Mouse (Mus musculus): ENCODE measurements at regions not wholly inside any gene's neighbourhood (a gene's known extent, or its start where the extent isn't known, plus 50 kb on each side); places are given as distances from the start of the nearest gene placed in this dataset.
A peak's percentile ranks its signal among the peaks of the same experiment; 100 is the strongest.

GRCm38 (mm10) chr13:114672411-114672810, 145.6 kb upstream of the Mocs2 start:
- in situ Hi-C loops (cut with MboI; ENCODE audit: low pct_unique_long_range_greater_than_20kb), result no loop called here
- no peak for TF ChIP-seq CTCF (IDR thresholded peaks at IDR 0.05)
- ATAC-seq, result no peak
- ChIA-PET CTCF (no interaction called here), POLR2A (no interaction called here)
- H3K27me3 ChIP-seq, result no peaks in the 10 kb centered on the region
- DNase-seq (ENCODE audit: low read depth, low spot score), result no peak

DNA sequence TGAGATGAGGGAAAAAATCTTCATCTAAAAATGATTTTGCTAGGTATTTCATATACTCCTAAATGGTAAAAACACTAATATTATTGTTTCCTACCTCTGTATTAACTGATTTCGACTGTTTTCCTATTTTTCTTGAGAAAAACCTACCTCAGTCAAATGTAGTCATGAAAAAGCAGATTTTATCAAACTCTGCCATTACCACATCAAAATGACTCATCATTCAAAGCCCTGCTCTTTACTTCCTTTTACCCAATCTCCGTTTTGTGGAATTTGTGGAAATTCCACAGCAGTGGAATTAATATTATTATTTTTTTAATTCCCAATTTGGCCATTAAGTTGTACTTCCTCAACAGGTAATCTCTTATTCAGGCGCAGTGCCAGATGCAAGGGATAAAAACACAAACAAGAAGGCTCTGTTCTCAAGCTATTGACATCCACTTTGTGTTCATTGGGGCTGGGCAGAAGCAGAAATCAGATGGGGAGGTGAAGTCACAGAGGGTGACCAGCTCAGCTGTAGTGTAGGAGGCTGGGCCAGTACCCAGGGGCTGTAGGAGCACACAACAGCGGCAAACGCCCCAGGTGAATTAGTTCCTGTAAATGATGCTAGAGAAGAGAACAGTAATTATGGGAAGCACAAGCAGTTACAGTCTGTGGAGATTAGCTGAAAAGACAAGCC, 138.2 kb upstream of the Mocs2 start:
- ChIA-PET POLR2A (interaction anchor here (1.4 to 5.6 kb wide), 3 partner anchors 219 to 226 kb away, joined by 5 to 49 read pairs (median 7); partner anchors contain the start of gene Fst), CTCF (interaction anchor here (1.0 to 1.2 kb wide), 3 partner anchors 24 to 156 kb away, joined by 3 read pairs; no protein-coding TSS in a partner anchor)
- H3K27me3 ChIP-seq, result no peaks in the 10 kb centered on the region
- TF ChIP-seq CTCF (IDR thresholded peaks at IDR 0.05), result no peak
- ATAC-seq, result peak; percentile 41
- no peak for DNase-seq (ENCODE audit: low read depth, low spot score)
- in situ Hi-C loops (cut with MboI; ENCODE audit: low pct_unique_long_range_greater_than_20kb), result loop anchor here (5.0 kb wide), 2 partner anchors 77 to 603 kb away; no protein-coding TSS in a partner anchor

DNA sequence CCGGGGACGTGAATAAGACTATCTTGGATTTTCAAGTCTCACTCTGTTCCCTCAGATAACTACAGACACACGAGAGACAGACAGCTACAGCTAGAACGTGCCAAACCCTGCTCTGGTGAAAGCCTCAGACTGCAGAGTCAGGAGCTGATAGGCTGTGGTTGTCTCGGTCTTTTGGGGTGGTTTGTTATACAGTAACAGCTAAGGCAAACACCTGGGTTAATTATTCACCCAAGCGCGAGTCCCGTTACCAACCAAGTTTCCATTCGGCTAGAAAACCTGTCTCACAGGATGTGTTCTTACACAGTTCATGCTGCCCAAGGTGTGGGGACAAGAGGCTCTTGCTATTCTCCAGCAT, 137.7 kb upstream of the Mocs2 start:
- ATAC-seq, result peak; percentile 59
- ChIA-PET POLR2A (interaction anchor here (1.0 to 5.6 kb wide), 6 partner anchors 26 to 227 kb away, joined by 3 to 49 read pairs (median 4); partner anchors contain the start of gene Fst), CTCF (interaction anchor here (1.0 to 1.9 kb wide), 4 partner anchors 25 to 157 kb away, joined by 3 to 8 read pairs (median 3); no protein-coding TSS in a partner anchor)
- no peak for TF ChIP-seq CTCF (IDR thresholded peaks at IDR 0.05)
- no peaks in the 10 kb centered on the region for H3K27me3 ChIP-seq
- in situ Hi-C loops (cut with MboI; ENCODE audit: low pct_unique_long_range_greater_than_20kb), result loop anchor here (5.0 kb wide), 2 partner anchors 77 to 603 kb away; no protein-coding TSS in a partner anchor
- peak; percentile 96 for DNase-seq (ENCODE audit: low read depth, low spot score)

GRCm38 (mm10) chr13:114681196-114681595, 136.8 kb upstream of the Mocs2 start:
- ATAC-seq (peak; percentile 17), DNase-seq (ENCODE audit: low read depth, low spot score) (peak; percentile 53)
- TF ChIP-seq CTCF (IDR thresholded peaks at IDR 0.05), result no peak
- no peaks in the 10 kb centered on the region for H3K27me3 ChIP-seq
- in situ Hi-C loops (cut with MboI; ENCODE audit: low pct_unique_long_range_greater_than_20kb), result loop anchor here (5.0 kb wide), 2 partner anchors 76 to 604 kb away; no protein-coding TSS in a partner anchor
- POLR2A ChIA-PET, result interaction anchor here (0.7 to 5.6 kb wide), 10 partner anchors 11 to 227 kb away, joined by 3 to 49 read pairs (median 4); partner anchors contain the start of gene Fst
- CTCF ChIA-PET, result interaction anchor here (1.2 to 1.9 kb wide), 3 partner anchors 76 to 166 kb away, joined by 3 to 8 read pairs (median 4); no protein-coding TSS in a partner anchor

DNA sequence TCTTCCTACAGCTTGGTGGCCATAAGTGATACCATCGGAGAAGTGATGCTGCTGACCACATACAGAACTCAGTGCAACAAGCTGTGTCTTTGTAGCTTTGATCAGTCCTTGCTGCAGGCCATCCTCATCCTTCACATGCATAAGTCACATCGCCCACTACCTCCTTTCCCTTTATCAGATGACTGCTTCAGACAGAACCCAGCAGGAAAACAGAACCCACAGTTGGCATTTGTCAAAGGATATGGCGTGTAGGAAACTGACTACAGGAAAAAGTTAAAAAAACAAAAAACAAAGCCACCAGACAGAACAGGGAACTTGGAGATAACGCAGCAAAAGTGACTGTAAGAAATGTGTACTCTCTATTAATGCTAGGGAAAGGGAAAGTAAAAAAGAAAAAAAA, 136.1 kb upstream of the Mocs2 start:
- ATAC-seq (no peak), DNase-seq (ENCODE audit: low read depth, low spot score) (no peak)
- POLR2A ChIA-PET, result interaction anchor here (1.1 to 5.6 kb wide), 7 partner anchors 15 to 995 kb away, joined by 3 to 49 read pairs (median 6); partner anchors contain the start of gene Fst
- TF ChIP-seq CTCF (IDR thresholded peaks at IDR 0.05), result no peak
- H3K27me3 ChIP-seq, result no peaks in the 10 kb centered on the region
- CTCF ChIA-PET, result interaction anchor here (1.5 to 1.9 kb wide), 3 partner anchors 54 to 167 kb away, joined by 4 to 8 read pairs (median 7); no protein-coding TSS in a partner anchor
- in situ Hi-C loops (cut with MboI; ENCODE audit: low pct_unique_long_range_greater_than_20kb), result loop anchor here (5.0 kb wide), 2 partner anchors 75 to 605 kb away; no protein-coding TSS in a partner anchor

DNA sequence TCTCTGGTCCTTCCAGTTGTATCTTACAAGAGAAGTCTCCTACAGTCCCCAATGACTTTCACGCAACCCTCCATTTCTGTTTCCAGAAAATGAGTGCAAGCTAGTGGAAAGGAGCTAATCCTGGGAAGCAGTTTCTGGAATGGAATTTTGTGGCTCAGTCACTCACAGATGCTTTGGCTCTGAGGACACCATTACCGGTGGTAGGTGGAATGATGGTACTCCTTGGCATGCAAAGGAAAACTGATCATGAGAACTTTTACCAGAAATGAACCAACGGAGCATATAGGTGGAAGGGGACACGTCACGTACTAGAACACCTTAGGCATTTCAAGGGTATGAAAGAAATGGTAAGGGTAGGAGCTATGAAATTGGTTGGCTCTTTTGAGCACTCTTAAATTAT, 135.1 kb upstream of the Mocs2 start:
- H3K27me3 ChIP-seq, result no peaks in the 10 kb centered on the region
- TF ChIP-seq CTCF (IDR thresholded peaks at IDR 0.05), result no peak
- ChIA-PET CTCF (interaction anchor here (0.9 to 1.9 kb wide), 4 partner anchors 53 to 109 kb away, joined by 3 to 7 read pairs (median 4); no protein-coding TSS in a partner anchor), POLR2A (interaction anchor here (1.2 to 5.6 kb wide), 4 partner anchors 74 to 996 kb away, joined by 5 to 49 read pairs (median 12); partner anchors contain the start of gene Fst)
- in situ Hi-C loops (cut with MboI; ENCODE audit: low pct_unique_long_range_greater_than_20kb), result loop anchor here (5.0 kb wide), 2 partner anchors 74 to 606 kb away; no protein-coding TSS in a partner anchor
- peak; percentile 53 for ATAC-seq
- DNase-seq (ENCODE audit: low read depth, low spot score), result peak; percentile 84

- ATAC-seq (no peak), DNase-seq (ENCODE audit: low read depth, low spot score) (no peak)
- peak; percentile 18 for TF ChIP-seq CTCF (IDR thresholded peaks at IDR 0.05)
- POLR2A ChIA-PET, result interaction anchor here (0.6 to 5.6 kb wide), 4 partner anchors 29 to 227 kb away, joined by 3 to 49 read pairs (median 4); partner anchors contain the start of gene Fst
- CTCF ChIA-PET, result interaction anchor here (0.8 to 2.5 kb wide), 8 partner anchors 39 to 991 kb away, joined by 3 to 22 read pairs (median 3); no protein-coding TSS in a partner anchor
- no peaks in the 10 kb centered on the region for H3K27me3 ChIP-seq
- in situ Hi-C loops (cut with MboI; ENCODE audit: low pct_unique_long_range_greater_than_20kb), result loop anchor here (5.0 kb wide), 2 partner anchors 73 to 607 kb away; no protein-coding TSS in a partner anchor
Observed at GRCm38 (mm10) chr13:114684298-114684697, 133.7 kb upstream of the Mocs2 start.

GRCm38 (mm10) chr13:114685368-114685767, 132.7 kb upstream of the Mocs2 start:
- TF ChIP-seq CTCF (IDR thresholded peaks at IDR 0.05), result no peak
- ATAC-seq (peak; percentile 63), DNase-seq (ENCODE audit: low read depth, low spot score) (peak; percentile 73)
- in situ Hi-C loops (cut with MboI; ENCODE audit: low pct_unique_long_range_greater_than_20kb), result no loop called here
- H3K27me3 ChIP-seq, result no peaks in the 10 kb centered on the region
- CTCF ChIA-PET, result interaction anchor here (1.6 to 2.5 kb wide), 2 partner anchors 41 to 71 kb away, joined by 4 to 22 read pairs; no protein-coding TSS in a partner anchor
- POLR2A ChIA-PET, result interaction anchor here (1.0 to 1.9 kb wide), 2 partner anchors 72 to 195 kb away, joined by 3 to 6 read pairs; no protein-coding TSS in a partner anchor

DNA sequence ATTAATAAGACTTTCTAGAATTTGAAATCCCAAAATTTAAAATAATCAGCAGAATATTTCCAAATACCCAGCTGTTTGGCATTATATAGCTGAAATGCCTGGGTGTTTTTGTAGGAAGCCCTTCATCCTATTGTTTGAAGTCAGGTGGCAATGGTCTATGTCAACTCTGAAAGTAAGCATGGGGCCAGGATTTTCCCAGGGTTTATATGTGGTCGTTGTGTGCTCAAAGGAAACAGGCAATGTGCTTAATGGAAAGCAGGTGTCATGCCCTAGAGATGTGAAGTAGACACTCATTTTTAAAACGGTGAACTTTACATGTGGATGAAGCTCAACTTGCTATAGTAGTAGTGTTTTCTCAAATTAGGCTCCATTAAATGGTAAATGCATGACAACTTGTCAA, 105.4 kb upstream of the Mocs2 start:
- DNase-seq (ENCODE audit: low read depth, low spot score), result no peak
- no peak for ATAC-seq
- no peak for TF ChIP-seq CTCF (IDR thresholded peaks at IDR 0.05)
- ChIA-PET CTCF (interaction anchor here (1.0 kb wide), 1 partner anchor 13 kb away, joined by 3 read pairs; no protein-coding TSS in a partner anchor), POLR2A (no interaction called here)
- in situ Hi-C loops (cut with MboI; ENCODE audit: low pct_unique_long_range_greater_than_20kb), result no loop called here
- H3K27me3 ChIP-seq, result no peaks in the 10 kb centered on the region

GRCm38 (mm10) chr13:114719771-114720170, 98.3 kb upstream of the Mocs2 start:
- in situ Hi-C loops (cut with MboI; ENCODE audit: low pct_unique_long_range_greater_than_20kb), result no loop called here
- DNase-seq (ENCODE audit: low read depth, low spot score), result no peak
- no peak for ATAC-seq
- no peaks in the 10 kb centered on the region for H3K27me3 ChIP-seq
- ChIA-PET CTCF (no interaction called here), POLR2A (no interaction called here)
- no peak for TF ChIP-seq CTCF (IDR thresholded peaks at IDR 0.05)

All from Patski (cell line).